ENCODE assay signal across 20 mouse cellular contexts in the genomic region with DNA sequence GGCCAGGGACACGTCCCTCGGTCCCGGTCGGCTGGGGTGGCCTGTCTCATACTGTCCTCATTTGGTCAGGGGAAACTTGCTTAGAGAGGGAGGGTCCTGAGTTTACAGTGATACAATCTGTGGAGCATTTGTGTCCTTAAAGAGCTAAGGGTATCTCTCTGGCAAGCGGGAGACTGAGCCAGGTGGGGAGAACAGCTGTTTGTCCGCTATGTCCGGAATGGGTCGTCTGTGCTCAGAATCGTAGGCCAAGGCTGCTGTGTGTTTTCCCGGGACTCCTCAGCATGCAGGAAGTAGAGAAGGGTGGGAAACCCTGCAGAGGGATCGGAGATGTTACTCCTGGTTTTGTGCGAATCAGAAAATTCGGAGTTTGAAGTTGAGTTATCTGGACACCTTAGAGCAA.
DNase-seq lines count a peak whose midpoint lies in the region; ATAC-seq and TF ChIP-seq lines count a peak whose summit lies in the region.
"Had no signal": no experiment of that assay in that cellular context is flagged by ENCODE, and none has a peak within 500 bp of the region (broad histone marks: within the 10 kb centered on the region; RNA-seq: fewer than 3 reads in every experiment).

No protein-coding gene starts in this region.

- no peak for DNase-seq in embryonic facial prominence, embryonic 14.5 days (ENCODE audit: low spot score)
- DNase-seq in embryonic facial prominence, embryonic 10.5 days (ENCODE audit: low spot score), result no peak
- no peak for DNase-seq in kidney, adult 2 months
- no peak for DNase-seq in midbrain, embryonic 10.5 days (ENCODE audit: low spot score)
- DNase-seq in testis, postnatal 10 days (ENCODE audit: low spot score), result no peak
- DNase-seq: cerebellum, adult 11 months; cerebellum, adult 2 months; cerebellum, adult 9-11 months; cerebellum, postnatal 25 days; forebrain, postnatal 0 days; heart, adult 2 months had no signal

- no peaks in the 10 kb centered on the region for H3K27me3 ChIP-seq in embryonic facial prominence, embryonic 14.5 days (replicated peaks; ENCODE audit: control insufficient read depth, insufficient read depth, low read length)
- H3K27me3 ChIP-seq in embryonic facial prominence, embryonic 10.5 days (replicated peaks; ENCODE audit: low read depth, poor library complexity, severe bottlenecking), result no peaks in the 10 kb centered on the region
- H3K27me3 ChIP-seq in kidney, embryonic 15.5 days, result no peaks in the 10 kb centered on the region
- no peaks in the 10 kb centered on the region for H3K27me3 ChIP-seq in kidney, adult 2 months (replicated peaks; ENCODE audit: control insufficient read depth, insufficient read depth, low read length)
- H3K27me3 ChIP-seq in midbrain, embryonic 10.5 days (ENCODE audit: low read depth, poor library complexity, severe bottlenecking), result no peaks in the 10 kb centered on the region
- no peaks in the 10 kb centered on the region for H3K27me3 ChIP-seq in midbrain, embryonic 16.5 days (ENCODE audit: control insufficient read depth, insufficient read depth, low read depth, low read length)
- H3K27me3 ChIP-seq in myocyte (ENCODE audit: control insufficient read depth, insufficient read depth, insufficient read length), result no peaks in the 10 kb centered on the region
- H3K27me3 ChIP-seq: CH12.LX; embryonic facial prominence, embryonic 13.5 days; hindbrain, embryonic 12.5 days; hindbrain, embryonic 15.5 days had no signal

- TF ChIP-seq CTCF in kidney, adult 2 months (conservative IDR thresholded peaks at IDR 0.05; ENCODE audit: insufficient read depth, insufficient read length, low read depth, low read length), result no peak

- WGBS in embryonic facial prominence, embryonic 14.5 days, result 80% methylated on average over 13 of the region's 13 CpGs
- 90% methylated on average over 13 of the region's 13 CpGs for WGBS in embryonic facial prominence, embryonic 10.5 days
- 36% methylated on average over 13 of the region's 13 CpGs for WGBS in kidney, embryonic 15.5 days
- WGBS in kidney, adult 2 months, result 70% methylated on average over 13 of the region's 13 CpGs
- 89% methylated on average over 13 of the region's 13 CpGs for WGBS in midbrain, embryonic 10.5 days
- WGBS in midbrain, embryonic 16.5 days, result 90% methylated on average over 13 of the region's 13 CpGs

- no peak for TF ChIP-seq POLR2A in kidney, adult 2 months (IDR thresholded peaks at IDR 0.05; ENCODE audit: low read depth, low read length)
- no peak for TF ChIP-seq POLR2A in myocyte (IDR thresholded peaks at IDR 0.05; ENCODE audit: insufficient read length, low read depth)

- H3K4me1 ChIP-seq in embryonic facial prominence, embryonic 14.5 days (ENCODE audit: control insufficient read depth, insufficient read depth, low read length), result peaks cover 3% of the 10 kb centered on the region
- H3K4me1 ChIP-seq in embryonic facial prominence, embryonic 10.5 days, result peaks cover 55% of the 10 kb centered on the region
- H3K4me1 ChIP-seq in kidney, embryonic 15.5 days, result peaks cover 72% of the 10 kb centered on the region
- H3K4me1 ChIP-seq in kidney, adult 2 months (ENCODE audit: control insufficient read depth, insufficient read depth, low read length), result no peaks in the 10 kb centered on the region
- H3K4me1 ChIP-seq in midbrain, embryonic 10.5 days, result peaks cover 57% of the 10 kb centered on the region
- peaks cover 15% of the 10 kb centered on the region for H3K4me1 ChIP-seq in midbrain, embryonic 16.5 days (ENCODE audit: control insufficient read depth, insufficient read depth, low read length)

- no peaks in the 10 kb centered on the region for H3K9me3 ChIP-seq in embryonic facial prominence, embryonic 14.5 days (ENCODE audit: control insufficient read depth, low read length)
- H3K9me3 ChIP-seq in embryonic facial prominence, embryonic 10.5 days, result no peaks in the 10 kb centered on the region
- H3K9me3 ChIP-seq in kidney, embryonic 15.5 days (replicated peaks), result no peaks in the 10 kb centered on the region
- H3K9me3 ChIP-seq in midbrain, embryonic 10.5 days (replicated peaks), result no peaks in the 10 kb centered on the region
- no peaks in the 10 kb centered on the region; the same call in 1 of the 2 replicates for H3K9me3 ChIP-seq in midbrain, embryonic 16.5 days (replicated peaks; ENCODE audit: control insufficient read depth, low read length, poor library complexity, severe bottlenecking)
- H3K9me3 ChIP-seq: embryonic facial prominence, embryonic 13.5 days; hindbrain, embryonic 12.5 days; hindbrain, embryonic 15.5 days had no signal

- H3K4me2 ChIP-seq in embryonic facial prominence, embryonic 14.5 days (ENCODE audit: low read depth, low read length), result no peak overlapping the region
- H3K4me2 ChIP-seq in kidney, embryonic 15.5 days, result peak overlapping the region; percentile 27; the same call in 1 of the 2 replicates
- H3K4me2 ChIP-seq in midbrain, embryonic 16.5 days (ENCODE audit: low read length), result no peak overlapping the region
- peak overlapping the region; percentile 64 for H3K4me2 ChIP-seq in myocyte (ENCODE audit: low read depth)
- H3K4me2 ChIP-seq: embryonic facial prominence, embryonic 13.5 days; heart, embryonic 11.5 days; hindbrain, embryonic 12.5 days; hindbrain, embryonic 15.5 days had no signal

- no peak for ATAC-seq in embryonic facial prominence, embryonic 14.5 days (ENCODE audit: low read depth)
- 0 out of 2 replicates have a peak, but pooled peaks have one; percentile 16 for ATAC-seq in kidney, embryonic 15.5 days (replicated peaks; ENCODE audit: low FRiP score)
- ATAC-seq in midbrain, embryonic 16.5 days, result no peak
- ATAC-seq: forebrain, embryonic 14.5 days; forebrain, postnatal 0 days had no signal

- H3K36me3 ChIP-seq in embryonic facial prominence, embryonic 14.5 days (ENCODE audit: control insufficient read depth, insufficient read depth, low read length), result no peaks in the 10 kb centered on the region
- H3K36me3 ChIP-seq in embryonic facial prominence, embryonic 10.5 days (replicated peaks), result no peaks in the 10 kb centered on the region
- no peaks in the 10 kb centered on the region for H3K36me3 ChIP-seq in kidney, embryonic 15.5 days
- no peaks in the 10 kb centered on the region for H3K36me3 ChIP-seq in kidney, adult 2 months (ENCODE audit: control insufficient read depth, insufficient read depth, low read length)
- H3K36me3 ChIP-seq in midbrain, embryonic 10.5 days, result no peaks in the 10 kb centered on the region
- no peaks in the 10 kb centered on the region for H3K36me3 ChIP-seq in midbrain, embryonic 16.5 days (ENCODE audit: control insufficient read depth, insufficient read depth, low read length)
- no peaks in the 10 kb centered on the region for H3K36me3 ChIP-seq in myocyte (ENCODE audit: control insufficient read depth, insufficient read depth)
- H3K36me3 ChIP-seq: embryonic facial prominence, embryonic 13.5 days; hindbrain, embryonic 12.5 days; hindbrain, embryonic 15.5 days had no signal

- H3K4me3 ChIP-seq in embryonic facial prominence, embryonic 14.5 days (ENCODE audit: low read depth, low read length), result no peak overlapping the region
- no peak overlapping the region for H3K4me3 ChIP-seq in embryonic facial prominence, embryonic 10.5 days
- no peak overlapping the region for H3K4me3 ChIP-seq in kidney, embryonic 15.5 days (replicated peaks)
- no peak overlapping the region for H3K4me3 ChIP-seq in kidney, adult 2 months (ENCODE audit: insufficient read depth, low read depth, low read length)
- no peak overlapping the region for H3K4me3 ChIP-seq in midbrain, embryonic 10.5 days
- no peak overlapping the region for H3K4me3 ChIP-seq in midbrain, embryonic 16.5 days (ENCODE audit: low read depth, low read length)
- no peak overlapping the region for H3K4me3 ChIP-seq in myocyte
- H3K4me3 ChIP-seq: embryonic facial prominence, embryonic 13.5 days; heart, adult 2 months; hindbrain, embryonic 12.5 days; hindbrain, embryonic 15.5 days had no signal

- H3K27ac ChIP-seq in embryonic facial prominence, embryonic 14.5 days (replicated peaks; ENCODE audit: low read depth, low read length), result peak overlapping the region; percentile 28; the same call in 1 of the 2 replicates
- H3K27ac ChIP-seq in embryonic facial prominence, embryonic 10.5 days (replicated peaks), result no peak overlapping the region
- peak overlapping the region; percentile 59 for H3K27ac ChIP-seq in kidney, embryonic 15.5 days
- H3K27ac ChIP-seq in kidney, adult 2 months (ENCODE audit: insufficient read depth, low read depth, low read length), result no peak overlapping the region
- 0 out of 2 replicates have a peak overlapping the region, but pooled peaks have one; percentile 13 for H3K27ac ChIP-seq in midbrain, embryonic 10.5 days (replicated peaks)
- H3K27ac ChIP-seq in midbrain, embryonic 16.5 days (ENCODE audit: low read length), result no peak overlapping the region
- H3K27ac ChIP-seq: embryonic facial prominence, embryonic 13.5 days; heart, adult 2 months; hindbrain, embryonic 12.5 days; hindbrain, embryonic 15.5 days had no signal

- H3K79me2 ChIP-seq in myocyte (ENCODE audit: control insufficient read depth, insufficient read depth), result peaks cover 93% of the 10 kb centered on the region

- no peak overlapping the region for H3K9ac ChIP-seq in embryonic facial prominence, embryonic 14.5 days (ENCODE audit: low read depth, low read length)
- no peak overlapping the region for H3K9ac ChIP-seq in kidney, embryonic 15.5 days
- no peak overlapping the region for H3K9ac ChIP-seq in midbrain, embryonic 16.5 days (ENCODE audit: low read depth, low read length)
- H3K9ac ChIP-seq: embryonic facial prominence, embryonic 13.5 days; forebrain, postnatal 0 days; hindbrain, embryonic 12.5 days; hindbrain, embryonic 15.5 days had no signal

- H3ac ChIP-seq in myocyte (ENCODE audit: control insufficient read depth, insufficient read length), result no peak overlapping the region

TF ChIP-seq in myocyte, 11 proteins besides CTCF, POLR2A, EP300 and RAD21:
- TF ChIP-seq TCF12 (IDR thresholded peaks at IDR 0.05; ENCODE audit: insufficient read depth, poor library complexity, severe bottlenecking), result no peak
- TF ChIP-seq MYOD1 (IDR thresholded peaks at IDR 0.05; ENCODE audit: control insufficient read depth in 1 of 3, insufficient read length in 2 of 3, low read depth in 2 of 3), result peak in 2 of 3 experiments; percentile 84 to 87
- peak; percentile 41 for TF ChIP-seq TCF3 (IDR thresholded peaks at IDR 0.05; ENCODE audit: insufficient read length, low read depth)
- TF ChIP-seq USF1 (IDR thresholded peaks at IDR 0.05; ENCODE audit: low read depth), result no peak
- TF ChIP-seq MAX (IDR thresholded peaks at IDR 0.05; ENCODE audit: low read depth), result no peak
- peak; percentile 35 to 86 (median 44) for TF ChIP-seq MYOG (IDR thresholded peaks at IDR 0.05; ENCODE audit: control insufficient read depth in 1 of 3, insufficient read depth in 1 of 3, insufficient read length in 2 of 3, low read depth in 2 of 3)
- TF ChIP-seq SRF (IDR thresholded peaks at IDR 0.05; ENCODE audit: control insufficient read depth, insufficient read length, low read depth), result peak; percentile 6
- TF ChIP-seq E2F4 (IDR thresholded peaks at IDR 0.05; ENCODE audit: insufficient read depth), result no peak

Comparison
In these comparisons a context has a peak if more than half of its experiments do, and no peak if none do; other contexts are left out.
1. H3K27ac ChIP-seq: peak in embryonic facial prominence, embryonic 14.5 days (single experiment), kidney, embryonic 15.5 days (single experiment) and midbrain, embryonic 10.5 days (single experiment); none in embryonic facial prominence, embryonic 10.5 days (single experiment), kidney, adult 2 months (single experiment) and midbrain, embryonic 16.5 days (single experiment).
2. H3K4me2 ChIP-seq: peak in kidney, embryonic 15.5 days (single experiment) and myocyte (single experiment); none in embryonic facial prominence, embryonic 14.5 days (single experiment) and midbrain, embryonic 16.5 days (single experiment).